Mouse (Mus musculus) lung, adult 2 months (tissue): ENCODE data around the gene D7Ertd443e.

Experiments
- CTCF ChIP-seq: fragments of 200-500 bp; IDR thresholded peaks from 2 replicates; pipeline ENCODE4 v1.5.1; 2011; ENCODE audit warnings: mild to moderate bottlenecking, low read length, control low read depth; ENCODE audit not compliant: insufficient read depth
- POLR2A ChIP-seq: fragments of 200-500 bp; IDR thresholded peaks from 2 replicates; pipeline ENCODE4 v1.6.1; 2011; ENCODE audit warnings: low read depth, mild to moderate bottlenecking, control low read depth, low read length, borderline replicate concordance; ENCODE audit errors: extremely low read depth

DNA sequence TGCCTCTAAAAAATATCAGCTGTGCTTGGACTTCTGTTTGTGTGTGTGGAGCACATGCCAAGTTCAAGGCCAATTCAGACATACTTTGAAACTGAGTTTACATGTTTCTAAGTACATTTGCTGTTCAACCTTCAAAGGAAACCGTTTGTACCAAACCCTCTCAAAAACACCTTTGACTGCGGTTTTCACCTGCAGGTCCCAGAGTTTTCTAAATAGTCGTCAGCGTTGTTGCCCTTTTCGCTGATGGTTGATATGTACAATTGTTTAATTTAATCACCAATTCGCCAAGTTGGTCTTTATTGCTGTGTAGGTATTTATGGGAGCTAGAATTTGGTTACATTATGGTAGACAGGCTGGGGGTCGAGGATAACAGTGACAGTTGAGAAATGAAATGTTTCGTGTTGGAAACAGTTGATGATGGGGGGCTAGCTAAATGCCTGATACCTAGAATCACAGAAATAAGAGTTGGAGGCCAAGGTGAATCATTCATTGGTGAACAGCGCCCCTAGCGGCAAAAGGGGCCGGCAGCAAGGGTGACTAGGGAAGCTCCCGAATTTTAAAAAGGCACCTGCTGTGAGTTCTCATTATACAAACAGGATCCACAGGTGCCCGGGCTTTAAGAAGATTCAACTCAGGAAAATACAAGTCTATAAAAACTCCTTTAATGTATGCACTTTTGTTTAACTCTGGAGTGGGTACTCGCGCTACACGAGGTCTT is 161.9 kb downstream of the D7Ertd443e start:
- TF ChIP-seq CTCF (peak; percentile 70), POLR2A (no peak)
